Mouse (Mus musculus) heart, postnatal 0 days (tissue): ENCODE data around the gene Clec10a.
"Not testable (repeated sequence)": the region's sequence is repeated elsewhere in the genome, so short reads cannot be mapped to it uniquely, and the experiment has no call there.

Experiments
- CTCF ChIP-seq: IDR thresholded peaks from 2 replicates; pipeline ENCODE4 v1.5.1; 2016; ENCODE audit warnings: antibody characterized with exemption, control low read depth, low read depth
- EP300 ChIP-seq: IDR thresholded peaks from 2 replicates; pipeline ENCODE4 v1.6.1; 2016; ENCODE audit warnings: antibody characterized with exemption, low read depth

GRCm38 (mm10) chr11:70135001-70135400 lies 21.0 kb upstream of the Clec10a start:
- not testable (repeated sequence) for TF ChIP-seq CTCF, EP300
